Mouse (Mus musculus) MEL (cell line): Measurements from ENCODE around the gene Zfp593. TPM values are rescaled to one million over a fixed set of nuclear protein-coding genes. Genes with fewer than 3 reads are reported as not detected.

Experiments used
- DNase-seq: peaks from one replicate; pipeline ENCODE4 v3.0.0; 2011; ENCODE audit warnings: low read depth, low spot score
- H3K27ac ChIP-seq: 2 replicates; pipeline ENCODE4 v1.5.1; 2012; ENCODE audit warnings: low read depth, mild to moderate bottlenecking, control low read depth, low read length, moderate library complexity; ENCODE audit not compliant: control insufficient read depth
- H3K27me3 ChIP-seq, 2 experiments: fragments of 150-350 bp in 1 of 2; sonication (generic) in 1 of 2; 2 replicates each; pipeline ENCODE4 v1.6.1; 2012; ENCODE audit warnings: low read length in 2 of 2, mild to moderate bottlenecking in 2 of 2, improper control_type of control experiment in 1 of 2, moderate library complexity in 1 of 2; ENCODE audit not compliant: insufficient read depth in 2 of 2, control insufficient read depth in 1 of 2
- H3K36me3 ChIP-seq, 2 experiments: 2 replicates each; pipeline ENCODE4 v1.6.1; 2012 to 2014; ENCODE audit warnings: low read length in 2 of 2, improper control_type of control experiment in 1 of 2, inconsistent platforms in 1 of 2, mild to moderate bottlenecking in 1 of 2; ENCODE audit not compliant: insufficient read depth in 2 of 2, control insufficient read depth in 1 of 2
- H3K4me1 ChIP-seq, 2 experiments: fragments of 150-350 bp in 1 of 2; sonication (generic) in 1 of 2; 2 replicates each; pipeline ENCODE4 v1.6.1; 2012; ENCODE audit warnings: low read length in 2 of 2, improper control_type of control experiment in 1 of 2, mild to moderate bottlenecking in 1 of 2; ENCODE audit not compliant: insufficient read depth in 2 of 2, control insufficient read depth in 1 of 2
- H3K4me3 ChIP-seq, 2 experiments: fragments of 150-350 bp in 1 of 2; sonication (generic) in 1 of 2; 2 replicates each; pipeline ENCODE4 v1.5.1; 2012; ENCODE audit warnings: low read depth in 2 of 2, low read length in 2 of 2, mild to moderate bottlenecking in 2 of 2, moderate library complexity in 2 of 2, control low read depth in 1 of 2, improper control_type of control experiment in 1 of 2; ENCODE audit not compliant: control insufficient read depth in 1 of 2, insufficient read depth in 1 of 2
- H3K79me2 ChIP-seq: 2 replicates; pipeline ENCODE4 v1.6.1; 2012; ENCODE audit warnings: mild to moderate bottlenecking, low read length, moderate library complexity; ENCODE audit not compliant: control insufficient read depth, poor library complexity, insufficient read depth
- H3K9ac ChIP-seq: 2 replicates; pipeline ENCODE4 v1.6.1; 2012; ENCODE audit warnings: low read depth, mild to moderate bottlenecking, control low read depth, low read length, moderate library complexity; ENCODE audit not compliant: control insufficient read depth, poor library complexity, severe bottlenecking
- H3K9me3 ChIP-seq: fragments of 150-350 bp; sonication (generic); replicated peaks from 2 replicates; pipeline ENCODE4 v1.6.1; 2012; ENCODE audit warnings: mild to moderate bottlenecking, low read length, improper control_type of control experiment, moderate library complexity; ENCODE audit not compliant: insufficient read depth
- BHLHE40 ChIP-seq: IDR thresholded peaks from 2 replicates; pipeline ENCODE4 v1.6.1; 2012; ENCODE audit warnings: low read depth, mild to moderate bottlenecking, inconsistent platforms, low read length, improper control_type of control experiment, borderline replicate concordance
- CHD1 ChIP-seq: IDR thresholded peaks from 2 replicates; pipeline ENCODE4 v1.6.1; 2012; ENCODE audit warnings: low read depth, mild to moderate bottlenecking, inconsistent platforms, low read length, improper control_type of control experiment
- CHD2 ChIP-seq: IDR thresholded peaks from 2 replicates; pipeline ENCODE4 v1.6.1; 2011; ENCODE audit warnings: low read length, improper control_type of control experiment
- CTCF ChIP-seq, 3 experiments: IDR thresholded peaks in 2 of 3; conservative IDR thresholded peaks in 1 of 3; 2 replicates each; pipeline ENCODE4 v1.5.1; 2011 to 2012; ENCODE audit warnings: low read length in 3 of 3, low read depth in 2 of 3, mild to moderate bottlenecking in 2 of 3, improper control_type of control experiment in 1 of 3, inconsistent platforms in 1 of 3, mixed read lengths in 1 of 3, moderate library complexity in 1 of 3; ENCODE audit not compliant: control insufficient read depth in 1 of 3, insufficient read depth in 1 of 3, poor library complexity in 1 of 3, severe bottlenecking in 1 of 3
- JUND ChIP-seq: IDR thresholded peaks from 2 replicates; pipeline ENCODE4 v1.6.1; 2011; ENCODE audit warnings: low read depth, mild to moderate bottlenecking, improper control_type of control experiment, low read length
- MAFK ChIP-seq: IDR thresholded peaks from 2 replicates; pipeline ENCODE4 v1.6.1; 2011; ENCODE audit warnings: low read depth, mild to moderate bottlenecking, low read length, improper control_type of control experiment, borderline replicate concordance
- MAX ChIP-seq: IDR thresholded peaks from 2 replicates; pipeline ENCODE4 v1.6.1; 2011; ENCODE audit warnings: low read length, improper control_type of control experiment
- MXI1 ChIP-seq: IDR thresholded peaks from 2 replicates; pipeline ENCODE4 v1.6.1; 2011; ENCODE audit warnings: mild to moderate bottlenecking, low read depth, low read length, improper control_type of control experiment
- MYB ChIP-seq: IDR thresholded peaks from 2 replicates; pipeline ENCODE4 v1.6.1; 2011; ENCODE audit warnings: mild to moderate bottlenecking, low read depth, low read length, improper control_type of control experiment
- NRF1 ChIP-seq: IDR thresholded peaks from 2 replicates; pipeline ENCODE4 v1.6.1; 2014; ENCODE audit warnings: low read depth, mild to moderate bottlenecking, inconsistent platforms, low read length, improper control_type of control experiment, moderate library complexity; ENCODE audit not compliant: poor library complexity, insufficient read depth, severe bottlenecking
- POLR2A ChIP-seq, 2 experiments: IDR thresholded peaks; 2 replicates each; pipeline ENCODE4 v1.6.1; 2011 to 2012; ENCODE audit warnings: low read length in 2 of 2, mild to moderate bottlenecking in 2 of 2, control low read depth in 1 of 2, improper control_type of control experiment in 1 of 2, low read depth in 1 of 2, moderate library complexity in 1 of 2; ENCODE audit not compliant: control insufficient read depth in 1 of 2, insufficient read depth in 1 of 2, poor library complexity in 1 of 2
- POLR2AphosphoS5 ChIP-seq: IDR thresholded peaks from 2 replicates; pipeline ENCODE4 v1.6.1; 2012; ENCODE audit warnings: low read depth, borderline replicate concordance, mild to moderate bottlenecking, inconsistent platforms, low read length, moderate library complexity, mixed read lengths
- TAL1 ChIP-seq: IDR thresholded peaks from 2 replicates; pipeline ENCODE4 v1.6.1; 2012; ENCODE audit warnings: mild to moderate bottlenecking, inconsistent platforms, low read length, moderate library complexity, mixed read lengths
- TBP ChIP-seq: IDR thresholded peaks from 2 replicates; pipeline ENCODE4 v1.8.0; 2011; ENCODE audit warnings: low read depth, low read length, improper control_type of control experiment
- TCF12 ChIP-seq: IDR thresholded peaks from 2 replicates; pipeline ENCODE4 v1.6.1; 2014; ENCODE audit warnings: low read depth, mild to moderate bottlenecking, inconsistent platforms, low read length, improper control_type of control experiment, moderate library complexity
- USF1 ChIP-seq: IDR thresholded peaks from 2 replicates; pipeline ENCODE4 v1.6.1; 2014; ENCODE audit warnings: low read depth, mild to moderate bottlenecking, inconsistent platforms, low read length, improper control_type of control experiment, moderate library complexity
- USF2 ChIP-seq, 2 experiments: IDR thresholded peaks; 2 replicates each; pipeline ENCODE4 v1.6.1; 2011 to 2012; ENCODE audit warnings: improper control_type of control experiment in 2 of 2, low read length in 2 of 2, borderline replicate concordance in 1 of 2, inconsistent platforms in 1 of 2, low read depth in 1 of 2, mild to moderate bottlenecking in 1 of 2; ENCODE audit not compliant: insufficient read depth in 1 of 2
- ZC3H11A ChIP-seq: IDR thresholded peaks from 2 replicates; pipeline ENCODE4 v1.6.1; 2012; ENCODE audit warnings: low read depth, mild to moderate bottlenecking, inconsistent platforms, low read length, improper control_type of control experiment
- polyA plus RNA-seq, 2 experiments: library from polyadenylated mRNA; stranded (reverse) in 1 of 2; unstranded in 1 of 2; fragments of >175 nt in 1 of 2; fragments of >200 nt in 1 of 2; gene quantifications; 2 replicates each; pipeline versions ENCODE4 v1.2.1 to v1.2.4; 2012; ENCODE audit warnings: low replicate concordance in 2 of 2, low read depth in 1 of 2; ENCODE audit not compliant: insufficient read length in 2 of 2, insufficient read depth in 1 of 2, missing spikeins in 1 of 2
- total RNA-seq: library from RNA; depleted of rRNA; stranded (reverse); fragments of 300-350 nt; gene quantifications from 2 replicates; pipeline ENCODE4 v1.2.3, GENCODE M21; 2012

The Zfp593 gene
- total and polyA plus RNA-seq, 3 experiments = 30.4 to 33.9 TPM; not detected in 1

DNA sequence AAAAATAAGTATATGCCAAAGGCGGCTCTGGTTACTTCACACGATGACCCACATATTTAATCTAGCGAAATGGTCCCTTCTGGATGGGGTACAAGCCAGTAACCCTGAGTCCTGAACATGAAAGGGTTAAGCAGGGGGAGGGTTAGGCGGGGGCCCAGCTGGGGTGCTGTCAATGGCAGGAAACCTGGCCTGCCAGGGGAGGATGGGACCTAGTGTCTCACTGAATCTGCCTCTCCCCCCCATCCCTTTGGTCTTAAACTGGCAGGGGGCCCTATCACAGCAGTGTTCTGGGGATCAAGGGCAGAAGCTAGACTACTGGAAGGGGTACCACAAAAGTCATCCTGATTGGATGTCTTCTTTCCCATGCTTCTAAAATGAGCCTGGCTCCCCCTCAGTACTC is 10.5 kb upstream of the Zfp593 start:
- Histone ChIP-seq H3K4me3 (no peak overlapping the region), H3K27ac (no peak overlapping the region), H3K27me3 (no peaks in the 10 kb centered on the region), H3K4me1 (no peaks in the 10 kb centered on the region), H3K9me3 (no peaks in the 10 kb centered on the region), H3K36me3 (no peaks in the 10 kb centered on the region), H3K9ac (no peak overlapping the region), H3K79me2 (no peaks in the 10 kb centered on the region)
- no peak for DNase-seq
- no peak for TF ChIP-seq MYB
- TF ChIP-seq CHD1 = no peak
- TF ChIP-seq MAFK = no peak
- TF ChIP-seq NRF1 = no peak
- no peak for TF ChIP-seq BHLHE40
- TF ChIP-seq USF1 = no peak
- no peak for TF ChIP-seq JUND

GRCm38 (mm10) chr4:134254835-134255234 is 9.4 kb upstream of the Zfp593 start:
- H3K4me3 ChIP-seq = no peak overlapping the region
- H3K9me3 ChIP-seq = no peaks in the 10 kb centered on the region
- H3K79me2 ChIP-seq = no peaks in the 10 kb centered on the region
- TF ChIP-seq POLR2AphosphoS5 (no peak), MXI1 (no peak), TBP (no peak), MAX (no peak), TCF12 (no peak), TAL1 (no peak), USF1 (no peak), CTCF (IDR thresholded peaks at IDR 0.05 in 2 of 3, conservative IDR thresholded peaks at IDR 0.05 in 1 of 3; ENCODE audit: control insufficient read depth in 1 of 3, insufficient read depth in 1 of 3, low read depth in 2 of 3, low read length in 3 of 3, poor library complexity in 1 of 3, severe bottlenecking in 1 of 3) (no peak), NRF1 (no peak), USF2 (IDR thresholded peaks at IDR 0.05; ENCODE audit: borderline replicate concordance in 1 of 2, insufficient read depth in 1 of 2, low read depth in 1 of 2, low read length in 2 of 2) (no peak), CHD2 (no peak), POLR2A (IDR thresholded peaks at IDR 0.05; ENCODE audit: control insufficient read depth in 1 of 2, insufficient read depth in 1 of 2, low read depth in 1 of 2, low read length in 2 of 2, poor library complexity in 1 of 2) (no peak), ZC3H11A (no peak)
- H3K36me3 ChIP-seq = no peaks in the 10 kb centered on the region
- H3K4me1 ChIP-seq = peaks cover 2 to 3% of the 10 kb centered on the region in 2 experiments; a peak in 1 of 4 replicates
- no peak overlapping the region for H3K9ac ChIP-seq
- no peaks in the 10 kb centered on the region for H3K27me3 ChIP-seq
- H3K27ac ChIP-seq = no peak overlapping the region
- no peak for DNase-seq
